8 mouse cellular contexts compared by ENCODE assay signal in genomic region chr10:77590812-77591211, GRCm38 (mm10). TPM values are rescaled to one million over a fixed set of nuclear protein-coding genes. Genes with fewer than 3 reads are reported as not detected.
DNase-seq lines count a peak whose midpoint lies in the region; ATAC-seq and TF ChIP-seq lines count a peak whose summit lies in the region.

No protein-coding gene starts in this region.

- peaks cover 28% of the 10 kb centered on the region for H3K4me1 ChIP-seq in heart, embryonic 11.5 days (ENCODE audit: control insufficient read depth, insufficient read depth, low read length)
- H3K4me1 ChIP-seq in limb, embryonic 12.5 days (replicated peaks): peaks cover 18% of the 10 kb centered on the region
- H3K4me1 ChIP-seq in midbrain, embryonic 13.5 days (replicated peaks): peaks cover 17% of the 10 kb centered on the region
- H3K4me1 ChIP-seq in thymus, adult 2 months (replicated peaks; ENCODE audit: control insufficient read depth, insufficient read depth, low read length): peaks cover 4% of the 10 kb centered on the region; the same call in 1 of the 2 replicates

- TF ChIP-seq POLR2A in thymus, adult 2 months (IDR thresholded peaks at IDR 0.05; ENCODE audit: control insufficient read depth, extremely low read depth, insufficient read depth, low read length, poor library complexity): 0 out of 2 replicates have a peak, but pooled peaks have one; percentile 14

- H3K27me3 ChIP-seq in heart, embryonic 11.5 days (ENCODE audit: control insufficient read depth, insufficient read depth, low read length): no peaks in the 10 kb centered on the region
- no peaks in the 10 kb centered on the region for H3K27me3 ChIP-seq in limb, embryonic 12.5 days
- no peaks in the 10 kb centered on the region for H3K27me3 ChIP-seq in midbrain, embryonic 13.5 days
- no peaks in the 10 kb centered on the region for H3K27me3 ChIP-seq in thymus, adult 2 months (ENCODE audit: control insufficient read depth, insufficient read depth, low read length)

- peak; percentile 55 to 56 for DNase-seq in heart, adult 18-20 months
- DNase-seq in WW6 (ENCODE audit: low read depth, low spot score): peak; percentile 73
- DNase-seq in embryo, embryonic 11.5 days (ENCODE audit: low read depth, low spot score): peak; percentile 45
- DNase-seq in heart, postnatal 4 days: peak; percentile 69
- peak; percentile 76 for DNase-seq in thymus, adult 2 months

- H3K27ac ChIP-seq in heart, embryonic 11.5 days (ENCODE audit: low read depth, low read length): no peak overlapping the region
- no peak overlapping the region for H3K27ac ChIP-seq in limb, embryonic 12.5 days
- no peak overlapping the region for H3K27ac ChIP-seq in midbrain, embryonic 13.5 days
- no peak overlapping the region for H3K27ac ChIP-seq in thymus, adult 2 months (ENCODE audit: control insufficient read depth, insufficient read depth, low read length)

- peak; percentile 85 for TF ChIP-seq CTCF in thymus, adult 2 months (IDR thresholded peaks at IDR 0.05; ENCODE audit: borderline replicate concordance, control insufficient read depth, extremely low read depth, insufficient read depth, low read length, poor library complexity)

- H3K36me3 ChIP-seq in heart, embryonic 11.5 days (ENCODE audit: control insufficient read depth, insufficient read depth, low read length): peaks cover 28% of the 10 kb centered on the region
- peaks cover 90% of the 10 kb centered on the region for H3K36me3 ChIP-seq in limb, embryonic 12.5 days
- H3K36me3 ChIP-seq in midbrain, embryonic 13.5 days: peaks cover 80% of the 10 kb centered on the region
- H3K36me3 ChIP-seq in thymus, adult 2 months (ENCODE audit: control insufficient read depth, insufficient read depth, low read length): peaks cover 27% of the 10 kb centered on the region

- no peaks in the 10 kb centered on the region for H3K9me3 ChIP-seq in heart, embryonic 11.5 days (replicated peaks; ENCODE audit: control insufficient read depth, low read length)
- 0 out of 2 replicates have a peak, but pooled peaks cover 3% of the 10 kb centered on the region for H3K9me3 ChIP-seq in limb, embryonic 12.5 days
- H3K9me3 ChIP-seq in midbrain, embryonic 13.5 days: no peaks in the 10 kb centered on the region

- no peak overlapping the region for H3K4me2 ChIP-seq in heart, embryonic 11.5 days
- H3K4me2 ChIP-seq in limb, embryonic 12.5 days: no peak overlapping the region
- no peak overlapping the region for H3K4me2 ChIP-seq in midbrain, embryonic 13.5 days (replicated peaks)

- H3K4me3 ChIP-seq in heart, embryonic 11.5 days (ENCODE audit: low read depth, low read length): no peak overlapping the region
- no peak overlapping the region for H3K4me3 ChIP-seq in limb, embryonic 12.5 days (replicated peaks)
- no peak overlapping the region for H3K4me3 ChIP-seq in midbrain, embryonic 13.5 days (replicated peaks)
- no peak overlapping the region for H3K4me3 ChIP-seq in thymus, adult 2 months (ENCODE audit: control insufficient read depth, insufficient read depth, low read length)

- ATAC-seq in heart, embryonic 11.5 days (replicated peaks; ENCODE audit: insufficient number of reproducible peaks, low FRiP score, low TSS enrichment): no peak; the same call in 1 of the 2 replicates
- ATAC-seq in limb, embryonic 12.5 days (ENCODE audit: insufficient number of reproducible peaks, insufficient read depth, low FRiP score, low TSS enrichment, low read depth): peak; percentile 80
- peak; percentile 51; the same call in 1 of the 2 replicates for ATAC-seq in midbrain, embryonic 13.5 days

- WGBS in heart, embryonic 11.5 days (ENCODE audit: insufficient replicate concordance): 42% methylated on average over 6 of the region's 6 CpGs
- WGBS in limb, embryonic 12.5 days: 45% methylated on average over 6 of the region's 6 CpGs
- 33% methylated on average over 6 of the region's 6 CpGs for WGBS in midbrain, embryonic 13.5 days
- WGBS in thymus, adult 2 months: 51% methylated on average over 6 of the region's 6 CpGs

- no peak overlapping the region for H3K9ac ChIP-seq in heart, embryonic 11.5 days (ENCODE audit: low read depth, low read length)
- H3K9ac ChIP-seq in limb, embryonic 12.5 days (replicated peaks): no peak overlapping the region
- no peak overlapping the region for H3K9ac ChIP-seq in midbrain, embryonic 13.5 days (replicated peaks)

RNA-seq across cellular contexts. Expression of gene Pttg1ip, which starts 9.3 kb away (rescaled TPM):
- total RNA-seq in heart, adult 18-20 months (2021): 100 to 1,000 TPM; 132 to 150 TPM
- 108 and 113 TPM in 2 replicates for polyA plus RNA-seq in heart, embryonic 11.5 days (2014; fragmentation: Nextera tagmentation; extraction: Ambion mirVana)
- 100 to 1,000 TPM; 113 to 119 TPM for total RNA-seq in heart, postnatal 4 days (2021)
- 83.6 and 84.0 TPM in 2 replicates for polyA plus RNA-seq in limb, embryonic 12.5 days (2016; fragmentation: Nextera tagmentation; extraction: Ambion mirVana)
- polyA plus RNA-seq in midbrain, embryonic 13.5 days (2015; fragmentation: Nextera tagmentation; extraction: Ambion mirVana): 57.5 and 59.0 TPM in 2 replicates
- 103 and 129 TPM in 2 replicates for polyA plus RNA-seq in thymus, adult 2 months (2012; rRNA removed)

RNA-seq across cellular contexts. Expression of gene Sumo3, which starts 15.1 kb away (rescaled TPM):
- total RNA-seq in heart, adult 18-20 months (2021): 10 to 100 TPM; 81.7 to 82.3 TPM
- 165 and 212 TPM in 2 replicates for polyA plus RNA-seq in heart, embryonic 11.5 days (2014; fragmentation: Nextera tagmentation; extraction: Ambion mirVana)
- total RNA-seq in heart, postnatal 4 days (2021): 10 to 100 TPM; 90.9 to 97.9 TPM
- polyA plus RNA-seq in limb, embryonic 12.5 days (2016; fragmentation: Nextera tagmentation; extraction: Ambion mirVana): 345 and 359 TPM in 2 replicates
- 302 and 320 TPM in 2 replicates for polyA plus RNA-seq in midbrain, embryonic 13.5 days (2015; fragmentation: Nextera tagmentation; extraction: Ambion mirVana)
- 236 and 248 TPM in 2 replicates for polyA plus RNA-seq in thymus, adult 2 months (2012; rRNA removed)

RNA-seq across cellular contexts. Expression of gene Gm49325, which starts 15.2 kb away (rescaled TPM):
- 10 to 100 TPM; 15.5 to 15.7 TPM for total RNA-seq in heart, adult 18-20 months (2021)
- not detected in 2 replicates for polyA plus RNA-seq in heart, embryonic 11.5 days (2014; fragmentation: Nextera tagmentation; extraction: Ambion mirVana)
- total RNA-seq in heart, postnatal 4 days (2021): 10 to 100 TPM; 15.9 to 20.8 TPM
- 9.7 and 12.0 TPM in 2 replicates for polyA plus RNA-seq in limb, embryonic 12.5 days (2016; fragmentation: Nextera tagmentation; extraction: Ambion mirVana)
- 2.5 TPM in 1 of 2 replicates, not detected in the other for polyA plus RNA-seq in midbrain, embryonic 13.5 days (2015; fragmentation: Nextera tagmentation; extraction: Ambion mirVana)
- polyA plus RNA-seq in thymus, adult 2 months (2012; rRNA removed): not detected in 2 replicates

RNA-seq across cellular contexts. Expression of gene Ube2g2, which starts 31.3 kb away (rescaled TPM):
- 10 to 100 TPM; 80.9 to 82.8 TPM for total RNA-seq in heart, adult 18-20 months (2021)
- polyA plus RNA-seq in heart, embryonic 11.5 days (2014; fragmentation: Nextera tagmentation; extraction: Ambion mirVana): 38.0 and 42.9 TPM in 2 replicates
- 10 to 100 TPM; 56.1 to 63.8 TPM for total RNA-seq in heart, postnatal 4 days (2021)
- 75.4 and 79.3 TPM in 2 replicates for polyA plus RNA-seq in limb, embryonic 12.5 days (2016; fragmentation: Nextera tagmentation; extraction: Ambion mirVana)
- 89.8 and 95.5 TPM in 2 replicates for polyA plus RNA-seq in midbrain, embryonic 13.5 days (2015; fragmentation: Nextera tagmentation; extraction: Ambion mirVana)
- 52.0 and 52.6 TPM in 2 replicates for polyA plus RNA-seq in thymus, adult 2 months (2012; rRNA removed)
